Mouse (Mus musculus): Measurements from ENCODE around the gene Orc1. TPM values are rescaled to one million over a fixed set of nuclear protein-coding genes. Genes with fewer than 3 reads are reported as not detected.

The Orc1 gene
- polyA plus RNA-seq, 1 experiment from 2014 or later = 17.3 TPM

DNA sequence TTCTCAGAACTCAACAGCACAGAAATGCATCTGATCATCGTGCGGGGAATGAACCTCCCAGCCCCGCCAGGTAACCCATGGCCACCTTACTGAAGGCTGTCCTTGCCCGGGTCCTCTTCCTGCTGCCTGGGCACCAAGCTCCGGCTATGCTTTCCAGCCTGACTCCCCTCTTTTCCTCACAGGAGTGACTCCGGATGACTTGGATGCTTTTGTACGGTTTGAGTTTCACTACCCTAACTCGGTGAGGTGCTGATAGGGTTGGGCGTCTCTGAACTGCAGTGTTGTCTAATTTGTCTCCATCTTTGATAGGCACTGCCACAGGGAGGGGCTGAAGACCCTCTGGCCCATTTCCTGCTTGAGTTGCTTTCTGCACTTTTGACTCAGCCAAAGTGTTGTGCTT is 50.9 kb downstream of the Orc1 start:
- Histone ChIP-seq H3K9me3 (ENCODE audit: control insufficient read depth, low read length) (no peaks in the 10 kb centered on the region), H3K4me3 (ENCODE audit: low read depth, low read length) (no peak overlapping the region), H3K4me1 (ENCODE audit: control insufficient read depth, insufficient read depth, low read length) (no peaks in the 10 kb centered on the region), H3K27ac (ENCODE audit: low read depth, low read length) (no peak overlapping the region), H3K27me3 (ENCODE audit: control insufficient read depth, insufficient read depth, low read length) (no peaks in the 10 kb centered on the region), H3K36me3 (ENCODE audit: control insufficient read depth, insufficient read depth, low read length) (peaks cover 8% of the 10 kb centered on the region), H3K9ac (ENCODE audit: low read length) (no peak overlapping the region), H3K4me2 (no peak overlapping the region)
- DNase-seq (ENCODE audit: low spot score, missing footprints) (peak; percentile 61), ATAC-seq (ENCODE audit: low FRiP score) (no peak)
- 96% methylated on average over 9 of the region's 9 CpGs for WGBS

DNA sequence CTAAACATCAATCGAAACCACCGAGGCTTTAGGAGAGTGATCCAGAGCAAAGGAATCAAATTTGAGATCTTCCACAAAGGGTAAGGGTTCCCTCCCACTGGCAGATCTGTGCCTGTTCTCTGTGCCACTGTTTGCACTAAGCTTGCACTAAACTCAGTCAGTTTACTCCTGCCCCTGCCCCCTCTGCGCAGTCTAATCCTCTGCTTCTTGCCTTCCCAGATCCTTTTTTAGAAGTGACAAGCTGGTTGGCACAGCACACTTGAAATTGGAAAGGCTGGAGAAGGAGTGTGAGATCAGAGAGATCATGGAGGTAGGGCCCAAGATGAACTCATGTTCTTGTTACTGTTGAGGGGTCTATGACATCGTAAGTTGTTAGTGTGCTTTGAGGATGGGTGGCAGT is 52.4 kb downstream of the Orc1 start:
- Histone ChIP-seq H3K4me2 (no peak overlapping the region), H3K4me1 (ENCODE audit: control insufficient read depth, insufficient read depth, low read length) (no peaks in the 10 kb centered on the region), H3K9me3 (ENCODE audit: control insufficient read depth, low read length) (no peaks in the 10 kb centered on the region), H3K4me3 (ENCODE audit: low read depth, low read length) (no peak overlapping the region), H3K27ac (ENCODE audit: low read depth, low read length) (no peak overlapping the region), H3K9ac (ENCODE audit: low read length) (no peak overlapping the region), H3K36me3 (ENCODE audit: control insufficient read depth, insufficient read depth, low read length) (peaks cover 8% of the 10 kb centered on the region), H3K27me3 (ENCODE audit: control insufficient read depth, insufficient read depth, low read length) (no peaks in the 10 kb centered on the region)
- DNase-seq (ENCODE audit: low spot score, missing footprints) (peak; percentile 26), ATAC-seq (ENCODE audit: low FRiP score) (no peak)
- 97% methylated on average over 4 of the region's 4 CpGs for whole genome bisulfite sequencing

DNA sequence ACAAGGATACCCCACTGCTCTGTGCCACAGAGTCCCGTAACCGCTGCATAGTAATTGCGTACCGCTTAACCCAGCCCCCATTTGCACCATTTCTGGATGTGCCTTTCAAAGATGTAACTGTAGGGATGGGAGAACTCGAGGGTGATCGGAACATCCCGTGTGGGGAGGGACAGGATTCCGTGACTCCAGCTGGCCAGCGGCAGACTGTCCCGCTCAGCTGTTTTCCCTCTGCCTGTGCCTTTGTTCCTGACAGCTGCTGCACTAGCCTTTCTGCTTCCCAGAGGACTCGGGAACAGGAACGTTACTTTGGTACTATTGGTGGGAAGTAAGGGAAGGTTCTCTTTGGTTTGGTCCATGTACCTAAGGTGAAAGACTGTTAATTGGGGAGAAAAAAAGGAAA is 54.5 kb downstream of the Orc1 start:
- DNase-seq (ENCODE audit: low spot score, missing footprints) (no peak), ATAC-seq (ENCODE audit: low FRiP score) (no peak)
- H3K9ac ChIP-seq (ENCODE audit: low read length) = no peak overlapping the region
- H3K4me3 ChIP-seq (ENCODE audit: low read depth, low read length) = no peak overlapping the region
- no peaks in the 10 kb centered on the region for H3K4me1 ChIP-seq (ENCODE audit: control insufficient read depth, insufficient read depth, low read length)
- no peaks in the 10 kb centered on the region for H3K27me3 ChIP-seq (ENCODE audit: control insufficient read depth, insufficient read depth, low read length)
- WGBS = 81% methylated on average over 12 of the region's 12 CpGs
- H3K4me2 ChIP-seq = no peak overlapping the region
- no peaks in the 10 kb centered on the region for H3K9me3 ChIP-seq (ENCODE audit: control insufficient read depth, low read length)
- H3K36me3 ChIP-seq (ENCODE audit: control insufficient read depth, insufficient read depth, low read length) = peaks cover 9% of the 10 kb centered on the region
- H3K27ac ChIP-seq (ENCODE audit: low read depth, low read length) = no peak overlapping the region

DNA sequence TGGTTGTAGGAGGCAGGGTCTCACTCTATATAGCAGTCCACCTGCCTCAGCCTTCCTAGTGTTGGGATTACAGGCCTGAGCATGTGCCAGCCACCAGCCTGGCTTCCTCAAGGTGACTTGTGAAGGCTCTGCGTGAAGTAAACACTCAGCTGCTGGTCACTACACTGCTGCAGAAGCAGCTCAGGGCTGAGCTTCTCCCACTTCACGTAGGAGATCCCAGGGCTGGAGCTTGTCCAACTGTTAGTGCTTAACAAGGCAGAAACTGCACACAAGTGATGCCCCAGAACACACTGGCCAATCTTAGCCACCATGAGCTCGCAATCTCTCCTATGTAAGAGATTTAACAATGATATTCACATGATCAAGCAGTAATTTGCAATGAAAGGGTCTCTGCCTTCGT is 55.5 kb downstream of the Orc1 start:
- Histone ChIP-seq H3K9me3 (ENCODE audit: control insufficient read depth, low read length) (no peaks in the 10 kb centered on the region), H3K4me3 (ENCODE audit: low read depth, low read length) (no peak overlapping the region), H3K4me1 (ENCODE audit: control insufficient read depth, insufficient read depth, low read length) (no peaks in the 10 kb centered on the region), H3K36me3 (ENCODE audit: control insufficient read depth, insufficient read depth, low read length) (peaks cover 10% of the 10 kb centered on the region), H3K9ac (ENCODE audit: low read length) (no peak overlapping the region), H3K4me2 (no peak overlapping the region), H3K27me3 (ENCODE audit: control insufficient read depth, insufficient read depth, low read length) (no peaks in the 10 kb centered on the region), H3K27ac (ENCODE audit: low read depth, low read length) (no peak overlapping the region)
- DNase-seq (ENCODE audit: low spot score, missing footprints) (no peak), ATAC-seq (ENCODE audit: low FRiP score) (no peak)
- 66% methylated on average over 4 of the region's 4 CpGs for WGBS

DNA sequence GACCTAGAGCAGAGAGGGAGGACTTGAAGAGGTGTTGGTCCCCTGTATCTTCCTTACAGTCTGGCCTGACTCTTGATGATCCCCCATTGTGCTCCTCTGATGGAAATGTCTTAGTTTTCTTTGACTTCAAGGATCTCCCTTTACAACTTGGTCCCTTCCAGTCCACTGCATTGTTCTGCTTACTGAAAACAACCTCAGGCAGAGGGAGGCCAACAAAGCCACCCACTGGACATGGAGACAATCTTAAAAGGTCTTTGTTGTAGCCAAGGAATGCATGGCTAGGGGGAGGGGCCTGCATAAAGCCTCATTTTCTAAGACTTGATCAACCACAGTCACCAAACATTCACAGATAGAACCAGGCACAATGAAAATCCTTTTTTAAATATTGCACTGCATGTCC is 55.9 kb downstream of the Orc1 start:
- no peak for DNase-seq (ENCODE audit: low spot score, missing footprints)
- no peaks in the 10 kb centered on the region for H3K4me1 ChIP-seq (ENCODE audit: control insufficient read depth, insufficient read depth, low read length)
- no peak overlapping the region for H3K4me2 ChIP-seq
- no peak for ATAC-seq (ENCODE audit: low FRiP score)
- H3K9ac ChIP-seq (ENCODE audit: low read length) = no peak overlapping the region
- no peak overlapping the region for H3K27ac ChIP-seq (ENCODE audit: low read depth, low read length)
- H3K27me3 ChIP-seq (ENCODE audit: control insufficient read depth, insufficient read depth, low read length) = no peaks in the 10 kb centered on the region
- H3K4me3 ChIP-seq (ENCODE audit: low read depth, low read length) = no peak overlapping the region
- no peaks in the 10 kb centered on the region for H3K9me3 ChIP-seq (ENCODE audit: control insufficient read depth, low read length)
- H3K36me3 ChIP-seq (ENCODE audit: control insufficient read depth, insufficient read depth, low read length) = peaks cover 10% of the 10 kb centered on the region

DNA sequence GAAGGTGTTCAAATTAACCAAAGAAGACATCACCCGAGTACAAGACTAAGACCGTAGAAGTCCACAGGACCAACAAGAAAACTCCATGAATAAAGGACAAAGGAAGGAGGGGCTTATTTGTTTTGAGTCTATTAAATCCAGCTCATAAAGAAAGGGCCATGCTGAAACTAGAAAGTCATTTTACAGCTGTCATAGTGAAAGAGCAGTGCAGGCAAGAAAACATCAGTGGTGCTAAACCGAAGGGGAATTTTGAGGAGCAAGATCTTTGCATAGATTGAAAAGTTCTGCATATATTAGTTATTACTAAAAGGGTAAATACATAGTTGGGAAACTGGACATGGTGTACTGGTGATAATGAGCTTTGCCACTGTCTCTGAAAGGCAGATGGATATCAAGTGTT is 58.5 kb downstream of the Orc1 start:
- H3K4me2 ChIP-seq = no peak overlapping the region
- H3K9me3 ChIP-seq (ENCODE audit: control insufficient read depth, low read length) = no peaks in the 10 kb centered on the region
- H3K4me3 ChIP-seq (ENCODE audit: low read depth, low read length) = no peak overlapping the region
- no peak overlapping the region for H3K9ac ChIP-seq (ENCODE audit: low read length)
- WGBS = 89% methylated on average over 3 of the region's 3 CpGs
- H3K36me3 ChIP-seq (ENCODE audit: control insufficient read depth, insufficient read depth, low read length) = peaks cover 6% of the 10 kb centered on the region; the same call in 1 of the 2 replicates
- no peaks in the 10 kb centered on the region for H3K4me1 ChIP-seq (ENCODE audit: control insufficient read depth, insufficient read depth, low read length)
- no peak for DNase-seq (ENCODE audit: low spot score, missing footprints)
- no peak for ATAC-seq (ENCODE audit: low FRiP score)
- no peak overlapping the region for H3K27ac ChIP-seq (ENCODE audit: low read depth, low read length)
- H3K27me3 ChIP-seq (ENCODE audit: control insufficient read depth, insufficient read depth, low read length) = no peaks in the 10 kb centered on the region

DNA sequence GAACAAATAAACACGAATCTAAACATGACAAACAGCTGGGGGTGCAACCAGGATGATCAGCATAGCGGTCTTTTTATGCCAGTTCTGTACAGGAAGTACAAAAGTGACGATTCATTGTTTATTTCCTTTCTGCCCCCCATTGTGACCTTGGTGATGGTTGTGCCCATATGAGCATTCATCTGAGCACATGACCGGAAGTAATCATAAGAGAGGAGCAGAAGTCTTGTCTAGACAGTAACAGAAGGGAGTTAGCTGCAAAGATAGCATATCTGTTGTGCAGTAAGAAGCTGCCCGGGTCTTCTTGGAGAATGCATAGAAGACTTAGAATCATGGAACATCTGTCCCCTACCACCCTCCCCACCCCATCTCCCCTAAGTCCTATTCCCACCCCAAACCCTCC is 59.5 kb downstream of the Orc1 start:
- no peak overlapping the region for H3K4me3 ChIP-seq (ENCODE audit: low read depth, low read length)
- H3K9ac ChIP-seq (ENCODE audit: low read length) = no peak overlapping the region
- H3K9me3 ChIP-seq (ENCODE audit: control insufficient read depth, low read length) = no peaks in the 10 kb centered on the region
- peaks cover 2% of the 10 kb centered on the region; the same call in 1 of the 2 replicates for H3K36me3 ChIP-seq (ENCODE audit: control insufficient read depth, insufficient read depth, low read length)
- H3K4me1 ChIP-seq (ENCODE audit: control insufficient read depth, insufficient read depth, low read length) = no peaks in the 10 kb centered on the region
- H3K27me3 ChIP-seq (ENCODE audit: control insufficient read depth, insufficient read depth, low read length) = no peaks in the 10 kb centered on the region
- DNase-seq (ENCODE audit: low spot score, missing footprints) (no peak), ATAC-seq (ENCODE audit: low FRiP score) (no peak)
- no peak overlapping the region for H3K4me2 ChIP-seq
- H3K27ac ChIP-seq (ENCODE audit: low read depth, low read length) = no peak overlapping the region
- 81% methylated on average over 5 of the region's 5 CpGs for WGBS

DNA sequence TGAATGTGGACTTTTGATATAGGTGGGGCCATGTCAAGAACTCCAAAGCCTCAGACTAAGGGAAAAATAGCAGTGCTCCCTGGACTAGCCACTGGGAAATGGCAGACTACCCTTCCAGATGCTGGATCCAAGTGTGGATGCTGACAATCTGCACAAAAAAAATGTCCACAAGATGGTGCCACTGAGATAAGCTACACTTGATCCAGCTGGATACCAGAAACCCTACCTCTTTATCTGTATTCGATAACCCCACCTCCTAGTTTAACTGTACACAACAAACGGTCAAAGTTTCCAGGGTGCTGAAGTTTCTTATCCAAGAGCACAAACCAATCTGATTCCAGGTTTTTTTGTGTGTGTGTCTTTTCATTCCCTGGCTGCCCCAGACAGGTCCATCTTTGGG is 85.2 kb downstream of the Orc1 start:
- DNase-seq (ENCODE audit: low spot score, missing footprints) (peak; percentile 85), ATAC-seq (ENCODE audit: low FRiP score) (no peak)
- Histone ChIP-seq H3K9ac (ENCODE audit: low read length) (no peak overlapping the region), H3K4me1 (ENCODE audit: control insufficient read depth, insufficient read depth, low read length) (no peaks in the 10 kb centered on the region), H3K4me3 (ENCODE audit: low read depth, low read length) (no peak overlapping the region), H3K36me3 (ENCODE audit: control insufficient read depth, insufficient read depth, low read length) (no peaks in the 10 kb centered on the region), H3K27ac (ENCODE audit: low read depth, low read length) (no peak overlapping the region), H3K4me2 (no peak overlapping the region), H3K27me3 (ENCODE audit: control insufficient read depth, insufficient read depth, low read length) (no peaks in the 10 kb centered on the region), H3K9me3 (ENCODE audit: control insufficient read depth, low read length) (no peaks in the 10 kb centered on the region)
- 83% methylated on average over 2 of the region's 2 CpGs for WGBS
